In genomic region chrX:96130139-96130538, GRCm38 (mm10) we compare ENCODE assay signal across 7 mouse cellular contexts. TPM values are rescaled to one million over a fixed set of nuclear protein-coding genes. Genes with fewer than 3 reads are reported as not detected.
A peak's percentile ranks its signal among the peaks of the same experiment; 100 is the strongest.
DNase-seq lines count a peak whose midpoint lies in the region; ATAC-seq and TF ChIP-seq lines count a peak whose summit lies in the region.

No protein-coding gene starts in this region.

- H3K9me3 ChIP-seq in ES-Bruce4 (replicated peaks; ENCODE audit: control insufficient read depth, insufficient read depth, low read length, poor library complexity, severe bottlenecking) = no peaks in the 10 kb centered on the region
- H3K9me3 ChIP-seq in heart, embryonic 14.5 days (ENCODE audit: control insufficient read depth, low read length) = no peaks in the 10 kb centered on the region
- H3K9me3 ChIP-seq in forebrain, embryonic 14.5 days (replicated peaks; ENCODE audit: control insufficient read depth, low read length) = no peaks in the 10 kb centered on the region

- WGBS in heart, embryonic 14.5 days = 21% methylated on average over 5 of the region's 5 CpGs
- 67% methylated on average over 5 of the region's 5 CpGs for WGBS in forebrain, embryonic 14.5 days

- H3K4me3 ChIP-seq in ES-Bruce4 (ENCODE audit: low read depth, low read length) = no peak overlapping the region
- H3K4me3 ChIP-seq in heart, embryonic 14.5 days (ENCODE audit: control insufficient read depth in 1 of 2, insufficient read depth in 1 of 2, low read depth in 1 of 2, low read length in 2 of 2) = no peak overlapping the region
- no peak overlapping the region for H3K4me3 ChIP-seq in forebrain, embryonic 14.5 days (ENCODE audit: low read depth, low read length)

- TF ChIP-seq EP300 in ES-Bruce4 (IDR thresholded peaks at IDR 0.05; ENCODE audit: insufficient read depth, low read depth, low read length) = no peak

- no peaks in the 10 kb centered on the region; the same call in 1 of the 2 replicates for H3K36me3 ChIP-seq in ES-Bruce4 (ENCODE audit: control insufficient read depth, insufficient read depth, low read length, poor library complexity, severe bottlenecking)
- 0 out of 2 replicates have a peak, but pooled peaks cover 4% of the 10 kb centered on the region for H3K36me3 ChIP-seq in heart, embryonic 14.5 days (ENCODE audit: control insufficient read depth, insufficient read depth, low read length)
- no peaks in the 10 kb centered on the region for H3K36me3 ChIP-seq in forebrain, embryonic 14.5 days (ENCODE audit: control insufficient read depth, insufficient read depth, low read length)

- DNase-seq in adrenal gland, adult 8-10 months = peak; percentile 37
- DNase-seq in liver = peak; percentile 50
- DNase-seq in skeletal muscle tissue, adult 2 months (ENCODE audit: low read depth, low spot score) = peak; percentile 33
- DNase-seq in forebrain, embryonic 14.5 days (ENCODE audit: low spot score) = no peak

- no peak overlapping the region for H3K9ac ChIP-seq in ES-Bruce4 (ENCODE audit: low read depth, poor library complexity, severe bottlenecking)
- H3K9ac ChIP-seq in heart, embryonic 14.5 days (ENCODE audit: low read length) = no peak overlapping the region
- no peak overlapping the region for H3K9ac ChIP-seq in forebrain, embryonic 14.5 days (ENCODE audit: low read length)

- TF ChIP-seq CTCF in ES-Bruce4 (IDR thresholded peaks at IDR 0.05; ENCODE audit: low read depth, low read length) = no peak

- peak overlapping the region; percentile 31; the same call in 1 of the 2 replicates for H3K27ac ChIP-seq in ES-Bruce4 (ENCODE audit: insufficient read depth, low read length)
- peak overlapping the region; percentile 75 to 85 for H3K27ac ChIP-seq in heart, embryonic 14.5 days (replicated peaks in 1 of 2; ENCODE audit: control insufficient read depth in 1 of 2, insufficient read depth in 1 of 2, low read depth in 2 of 2, low read length in 2 of 2)
- no peak overlapping the region for H3K27ac ChIP-seq in forebrain, embryonic 14.5 days (ENCODE audit: low read depth, low read length)

- TF ChIP-seq POLR2A in ES-Bruce4 (IDR thresholded peaks at IDR 0.05; ENCODE audit: insufficient read depth, low read length) = no peak

- H3K4me1 ChIP-seq in ES-Bruce4 (ENCODE audit: control insufficient read depth, insufficient read depth, low read length) = peaks cover 2% of the 10 kb centered on the region
- H3K4me1 ChIP-seq in heart, embryonic 14.5 days (ENCODE audit: control insufficient read depth in 2 of 2, insufficient read depth in 2 of 2, low read length in 2 of 2) = peaks cover 21 to 59% of the 10 kb centered on the region in 2 experiments
- H3K4me1 ChIP-seq in forebrain, embryonic 14.5 days (ENCODE audit: control insufficient read depth, insufficient read depth, low read length) = no peaks in the 10 kb centered on the region

- peak overlapping the region; percentile 23; the same call in 1 of the 2 replicates for H3K4me2 ChIP-seq in heart, embryonic 14.5 days (ENCODE audit: low read length)
- no peak overlapping the region for H3K4me2 ChIP-seq in forebrain, embryonic 14.5 days (ENCODE audit: low read length)

- no peaks in the 10 kb centered on the region for H3K27me3 ChIP-seq in ES-Bruce4 (ENCODE audit: control insufficient read depth, insufficient read depth, low read length, poor library complexity, severe bottlenecking)
- H3K27me3 ChIP-seq in heart, embryonic 14.5 days (ENCODE audit: control insufficient read depth, insufficient read depth, low read length) = no peaks in the 10 kb centered on the region
- H3K27me3 ChIP-seq in forebrain, embryonic 14.5 days (replicated peaks; ENCODE audit: control insufficient read depth, insufficient read depth, low read length) = no peaks in the 10 kb centered on the region

- ATAC-seq in heart, embryonic 14.5 days (ENCODE audit: insufficient number of reproducible peaks, insufficient read depth, low FRiP score, low read depth) = peak; percentile 82
- ATAC-seq in forebrain, embryonic 14.5 days = no peak
- ATAC-seq in erythroblast, adult 5-6 weeks (replicated peaks; ENCODE audit: low FRiP score, poor library complexity, severe bottlenecking) = no peak

RNA-seq across cellular contexts. Expression of gene Msn, which starts 34.3 kb away (rescaled TPM):
- 127 and 134 TPM in 2 replicates for polyA plus RNA-seq in ES-Bruce4 (2011; ENCODE audit: insufficient read depth, insufficient read length, low read depth, missing spikeins)
- total RNA-seq in adrenal gland, adult 8-10 months (2022) = 100 to 1,000 TPM; 131 to 164 (median 151) TPM
- 191 and 209 TPM in 2 replicates for polyA plus RNA-seq in heart, embryonic 14.5 days (2014; fragmentation: Nextera tagmentation; extraction: Ambion mirVana)
- polyA plus RNA-seq in forebrain, embryonic 14.5 days (2014; fragmentation: Nextera tagmentation; extraction: Ambion mirVana) = 39.5 and 45.1 TPM in 2 replicates
- 110 and 131 TPM in 2 replicates for total RNA-seq in erythroblast, adult 5-6 weeks (2015; ENCODE audit: low replicate concordance)
- total RNA-seq in erythroblast, adult 5-6 weeks (2017; ENCODE audit: low replicate concordance) = 38.0 and 38.9 TPM in 2 replicates
